Mouse (Mus musculus): ENCODE measurements around the gene Fam171b. TPM values are rescaled to one million over a fixed set of nuclear protein-coding genes. Genes with fewer than 3 reads are reported as not detected.

Gene Fam171b
- polyA plus RNA-seq (2014; fragmentation: Nextera tagmentation; extraction: Ambion mirVana), result 2.8 and 4.0 TPM in 2 replicates

GRCm38 (mm10) chr2:83812483-83813272 lies at the start of gene Fam171b:
TSS of gene Fam171b (plus strand) at chr2:83812636.
- WGBS (ENCODE audit: insufficient replicate concordance), result 0% methylated on average over 44 of the region's 63 CpGs
- Histone ChIP-seq H3K36me3 (ENCODE audit: control insufficient read depth, insufficient read depth, low read length) (no peaks in the 10 kb centered on the region), H3K4me2 (peak within 1 kb of the TSS; percentile 94), H3K27ac (ENCODE audit: low read depth, low read length) (no peak within 1 kb of the TSS), H3K4me1 (ENCODE audit: control insufficient read depth, insufficient read depth, low read length) (no peaks in the 10 kb centered on the region), H3K9ac (ENCODE audit: low read depth, low read length) (peak within 1 kb of the TSS; percentile 70), H3K27me3 (ENCODE audit: control insufficient read depth, insufficient read depth, low read length) (peaks cover 4% of the 10 kb centered on the region), H3K9me3 (replicated peaks; ENCODE audit: control insufficient read depth, low read length) (no peaks in the 10 kb centered on the region), H3K4me3 (ENCODE audit: low read depth, low read length) (peak within 1 kb of the TSS; percentile 71)
- ATAC-seq (replicated peaks; ENCODE audit: insufficient number of reproducible peaks, low FRiP score, low TSS enrichment), result peak; percentile 82

DNA sequence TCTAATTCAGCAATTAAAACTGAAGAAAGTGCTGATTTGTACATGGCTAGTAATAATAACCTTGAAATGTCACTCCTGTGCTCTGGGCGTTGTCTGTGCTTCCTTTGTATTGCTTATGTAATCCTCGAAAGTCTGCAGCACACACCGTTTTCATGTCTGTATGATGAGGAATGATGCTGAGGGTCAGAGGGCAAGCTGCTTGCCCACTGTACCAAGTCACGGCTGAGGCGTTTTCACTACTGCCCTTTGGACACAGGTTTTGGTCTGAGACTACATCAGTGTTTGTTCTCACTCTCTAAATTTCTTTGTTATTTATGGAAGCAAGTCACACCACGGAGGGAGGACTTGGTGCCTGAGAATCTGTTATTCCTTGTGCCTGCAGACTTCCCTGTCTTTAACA lies 46.4 kb upstream of the Fam171b start:
- H3K4me3 ChIP-seq (ENCODE audit: low read depth, low read length), result no peak overlapping the region
- H3K36me3 ChIP-seq (ENCODE audit: control insufficient read depth, insufficient read depth, low read length), result peaks cover 9% of the 10 kb centered on the region
- no peak overlapping the region for H3K9ac ChIP-seq (ENCODE audit: low read depth, low read length)
- 77% methylated on average over 6 of the region's 6 CpGs for WGBS (ENCODE audit: insufficient replicate concordance)
- no peaks in the 10 kb centered on the region for H3K27me3 ChIP-seq (ENCODE audit: control insufficient read depth, insufficient read depth, low read length)
- no peak for ATAC-seq (replicated peaks; ENCODE audit: insufficient number of reproducible peaks, low FRiP score, low TSS enrichment)
- no peak overlapping the region for H3K27ac ChIP-seq (ENCODE audit: low read depth, low read length)
- H3K4me1 ChIP-seq (ENCODE audit: control insufficient read depth, insufficient read depth, low read length), result no peaks in the 10 kb centered on the region
- H3K9me3 ChIP-seq (replicated peaks; ENCODE audit: control insufficient read depth, low read length), result no peaks in the 10 kb centered on the region
- H3K4me2 ChIP-seq, result no peak overlapping the region

- Histone ChIP-seq H3K4me2 (no peak overlapping the region), H3K27ac (ENCODE audit: low read depth, low read length) (no peak overlapping the region), H3K36me3 (ENCODE audit: control insufficient read depth, insufficient read depth, low read length) (peaks cover 9% of the 10 kb centered on the region), H3K4me3 (ENCODE audit: low read depth, low read length) (no peak overlapping the region), H3K9ac (ENCODE audit: low read depth, low read length) (no peak overlapping the region), H3K27me3 (ENCODE audit: control insufficient read depth, insufficient read depth, low read length) (no peaks in the 10 kb centered on the region), H3K9me3 (replicated peaks; ENCODE audit: control insufficient read depth, low read length) (no peaks in the 10 kb centered on the region), H3K4me1 (ENCODE audit: control insufficient read depth, insufficient read depth, low read length) (no peaks in the 10 kb centered on the region)
- ATAC-seq (replicated peaks; ENCODE audit: insufficient number of reproducible peaks, low FRiP score, low TSS enrichment), result no peak
- 82% methylated on average over 1 of the region's 1 CpGs for WGBS (ENCODE audit: insufficient replicate concordance)
Measured at GRCm38 (mm10) chr2:83766878-83767277, 45.6 kb upstream of the Fam171b start.

- Histone ChIP-seq H3K9ac (ENCODE audit: low read depth, low read length) (no peak overlapping the region), H3K27me3 (ENCODE audit: control insufficient read depth, insufficient read depth, low read length) (no peaks in the 10 kb centered on the region), H3K4me3 (ENCODE audit: low read depth, low read length) (no peak overlapping the region), H3K9me3 (replicated peaks; ENCODE audit: control insufficient read depth, low read length) (no peaks in the 10 kb centered on the region), H3K4me2 (no peak overlapping the region), H3K36me3 (ENCODE audit: control insufficient read depth, insufficient read depth, low read length) (peaks cover 17% of the 10 kb centered on the region), H3K4me1 (ENCODE audit: control insufficient read depth, insufficient read depth, low read length) (no peaks in the 10 kb centered on the region), H3K27ac (ENCODE audit: low read depth, low read length) (no peak overlapping the region)
- WGBS (ENCODE audit: insufficient replicate concordance), result 83% methylated on average over 4 of the region's 4 CpGs
- ATAC-seq (replicated peaks; ENCODE audit: insufficient number of reproducible peaks, low FRiP score, low TSS enrichment), result no peak
Measured at GRCm38 (mm10) chr2:83768311-83769047, 44.0 kb upstream of the Fam171b start.

DNA sequence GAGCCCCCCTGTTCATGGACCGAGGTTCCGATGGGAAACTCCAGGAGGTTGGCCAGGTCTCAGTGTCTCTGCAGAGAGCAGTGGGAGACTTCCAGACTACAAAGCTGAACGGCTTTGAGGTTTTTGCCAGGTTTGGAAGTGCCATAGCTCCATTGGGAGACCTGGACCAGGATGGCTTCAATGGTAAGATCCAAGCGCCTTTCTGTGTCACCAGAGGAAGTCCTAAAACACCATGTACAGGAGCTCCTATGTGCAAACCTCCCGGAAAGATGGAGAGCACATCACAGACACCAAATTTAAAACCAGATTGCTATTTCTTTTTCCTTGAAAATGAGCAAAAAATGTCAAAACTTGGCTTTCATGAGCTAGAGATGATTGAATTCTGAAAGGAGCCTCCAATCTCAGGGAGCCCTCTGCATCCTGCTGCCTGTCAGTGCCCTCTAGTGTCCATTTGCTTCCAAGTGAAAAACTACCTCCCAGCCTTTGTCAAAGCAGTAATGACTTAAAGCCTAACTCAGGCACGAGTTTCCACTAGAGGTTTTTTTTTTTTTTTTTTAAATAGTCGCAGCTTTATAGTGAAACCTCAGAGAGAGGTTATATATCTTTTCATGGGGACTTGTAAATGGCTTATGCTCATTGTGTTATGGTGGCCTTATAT lies 41.2 kb upstream of the Fam171b start:
- Histone ChIP-seq H3K4me1 (ENCODE audit: control insufficient read depth, insufficient read depth, low read length) (no peaks in the 10 kb centered on the region), H3K4me2 (no peak overlapping the region), H3K9me3 (replicated peaks; ENCODE audit: control insufficient read depth, low read length) (no peaks in the 10 kb centered on the region), H3K27ac (ENCODE audit: low read depth, low read length) (no peak overlapping the region), H3K9ac (ENCODE audit: low read depth, low read length) (no peak overlapping the region), H3K4me3 (ENCODE audit: low read depth, low read length) (no peak overlapping the region), H3K36me3 (ENCODE audit: control insufficient read depth, insufficient read depth, low read length) (peaks cover 19% of the 10 kb centered on the region), H3K27me3 (ENCODE audit: control insufficient read depth, insufficient read depth, low read length) (no peaks in the 10 kb centered on the region)
- WGBS (ENCODE audit: insufficient replicate concordance), result 63% methylated on average over 7 of the region's 7 CpGs
- ATAC-seq (replicated peaks; ENCODE audit: insufficient number of reproducible peaks, low FRiP score, low TSS enrichment), result no peak

- WGBS (ENCODE audit: insufficient replicate concordance), result 91% methylated on average over 20 of the region's 20 CpGs
- Histone ChIP-seq H3K4me3 (ENCODE audit: low read depth, low read length) (no peak overlapping the region), H3K4me2 (no peak overlapping the region), H3K27me3 (ENCODE audit: control insufficient read depth, insufficient read depth, low read length) (no peaks in the 10 kb centered on the region), H3K9me3 (replicated peaks; ENCODE audit: control insufficient read depth, low read length) (no peaks in the 10 kb centered on the region), H3K36me3 (ENCODE audit: control insufficient read depth, insufficient read depth, low read length) (peaks cover 12% of the 10 kb centered on the region), H3K4me1 (ENCODE audit: control insufficient read depth, insufficient read depth, low read length) (no peaks in the 10 kb centered on the region), H3K9ac (ENCODE audit: low read depth, low read length) (no peak overlapping the region), H3K27ac (ENCODE audit: low read depth, low read length) (no peak overlapping the region)
- no peak for ATAC-seq (replicated peaks; ENCODE audit: insufficient number of reproducible peaks, low FRiP score, low TSS enrichment)
Measured at GRCm38 (mm10) chr2:83791330-83792073, 20.9 kb upstream of the Fam171b start.

DNA sequence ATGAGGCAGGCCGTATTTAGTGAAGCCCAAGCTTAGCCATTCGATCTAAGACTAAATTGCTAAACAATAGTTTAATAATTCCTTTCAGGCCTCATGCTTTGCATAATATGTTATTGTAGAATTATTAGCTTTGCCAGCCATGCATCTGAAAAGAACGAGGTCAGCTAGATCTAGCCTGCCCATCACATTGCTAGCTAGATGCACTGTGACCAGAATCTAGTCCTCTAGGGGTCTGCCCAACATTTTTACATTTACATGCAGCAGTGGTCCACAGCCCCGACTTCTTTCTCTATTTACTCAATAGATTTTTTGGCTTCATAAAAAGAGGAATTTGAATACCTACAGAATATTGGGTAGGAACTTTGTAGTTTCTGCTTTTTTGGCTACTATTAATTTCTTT lies 20.3 kb upstream of the Fam171b start:
- Histone ChIP-seq H3K36me3 (ENCODE audit: control insufficient read depth, insufficient read depth, low read length) (peaks cover 12% of the 10 kb centered on the region), H3K27me3 (ENCODE audit: control insufficient read depth, insufficient read depth, low read length) (no peaks in the 10 kb centered on the region), H3K4me3 (ENCODE audit: low read depth, low read length) (no peak overlapping the region), H3K27ac (ENCODE audit: low read depth, low read length) (no peak overlapping the region), H3K9ac (ENCODE audit: low read depth, low read length) (no peak overlapping the region), H3K4me1 (ENCODE audit: control insufficient read depth, insufficient read depth, low read length) (no peaks in the 10 kb centered on the region), H3K4me2 (no peak overlapping the region), H3K9me3 (replicated peaks; ENCODE audit: control insufficient read depth, low read length) (no peaks in the 10 kb centered on the region)
- no peak for ATAC-seq (replicated peaks; ENCODE audit: insufficient number of reproducible peaks, low FRiP score, low TSS enrichment)
- 91% methylated on average over 4 of the region's 4 CpGs for WGBS (ENCODE audit: insufficient replicate concordance)

DNA sequence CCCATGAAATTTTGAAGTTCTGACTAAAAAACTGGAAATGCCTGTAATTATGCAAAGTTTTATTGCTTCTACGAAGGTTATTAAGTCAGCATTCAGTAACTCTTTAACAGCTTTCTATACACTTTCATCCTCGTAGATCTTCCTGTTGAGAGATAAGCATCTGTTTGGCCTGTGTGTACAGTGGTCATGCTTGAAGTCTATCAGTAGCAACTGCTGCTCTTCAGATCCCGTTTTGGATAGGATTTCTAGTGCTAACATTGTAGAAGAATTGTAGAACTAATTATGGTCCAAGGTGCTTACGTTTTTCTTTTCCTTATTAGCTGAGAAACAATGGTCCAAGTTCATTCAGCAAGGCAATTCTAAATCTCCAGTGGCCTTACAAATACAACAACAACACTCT lies 16.7 kb upstream of the Fam171b start:
- Histone ChIP-seq H3K9ac (ENCODE audit: low read depth, low read length) (no peak overlapping the region), H3K4me1 (ENCODE audit: control insufficient read depth, insufficient read depth, low read length) (no peaks in the 10 kb centered on the region), H3K27me3 (ENCODE audit: control insufficient read depth, insufficient read depth, low read length) (no peaks in the 10 kb centered on the region), H3K9me3 (replicated peaks; ENCODE audit: control insufficient read depth, low read length) (no peaks in the 10 kb centered on the region), H3K36me3 (ENCODE audit: control insufficient read depth, insufficient read depth, low read length) (peaks cover 16% of the 10 kb centered on the region), H3K4me2 (no peak overlapping the region), H3K27ac (ENCODE audit: low read depth, low read length) (no peak overlapping the region), H3K4me3 (ENCODE audit: low read depth, low read length) (no peak overlapping the region)
- ATAC-seq (replicated peaks; ENCODE audit: insufficient number of reproducible peaks, low FRiP score, low TSS enrichment), result no peak
- WGBS (ENCODE audit: insufficient replicate concordance), result 80% methylated on average over 4 of the region's 4 CpGs
